Mouse (Mus musculus) kidney, adult 2 months (tissue): ENCODE measurements around the gene Adcy7.

Experiments
- CTCF ChIP-seq: fragments of 200-500 bp; conservative IDR thresholded peaks from 2 replicates; pipeline ENCODE4 v1.5.1; 2011; ENCODE audit warnings: low read depth, mild to moderate bottlenecking, control low read depth, low read length, moderate library complexity, mixed read lengths; ENCODE audit not compliant: insufficient read depth, insufficient read length
- POLR2A ChIP-seq: fragments of 200-500 bp; IDR thresholded peaks from one replicate; pipeline ENCODE4 v1.6.1; 2011; ENCODE audit warnings: low read depth, low read length, control low read depth

DNA sequence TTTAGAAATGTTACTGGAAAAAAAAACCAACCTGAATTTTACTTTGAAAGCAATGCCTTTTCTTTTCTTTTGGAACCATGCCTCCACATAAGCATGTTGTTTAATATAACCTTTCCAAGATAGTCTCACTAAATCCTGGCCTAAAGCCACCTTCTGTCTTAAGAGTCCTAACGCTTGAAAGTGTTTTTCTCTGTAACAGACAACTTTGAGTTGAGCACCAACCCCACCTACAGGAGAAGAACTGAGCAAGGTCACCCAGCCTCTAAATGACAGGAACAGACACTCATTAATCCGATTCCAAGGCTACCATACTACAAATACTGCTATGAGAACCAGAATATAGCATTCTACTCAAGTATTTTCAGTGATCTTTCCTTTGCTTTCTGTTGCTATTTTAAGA is 76.8 kb downstream of the Adcy7 start:
- TF ChIP-seq CTCF = no peak
- TF ChIP-seq POLR2A = no peak
